Mouse (Mus musculus) testis, adult 2 months (tissue): ENCODE measurements around the gene Unc13a. TPM values are rescaled to one million over a fixed set of nuclear protein-coding genes. Genes with fewer than 3 reads are reported as not detected.

ENCODE experiments used
- H3K27ac ChIP-seq: fragments of 200-500 bp; 2 replicates; pipeline ENCODE4 v1.5.1; 2012; ENCODE audit warnings: low read depth, low read length; ENCODE audit not compliant: control insufficient read depth, insufficient read depth
- H3K27me3 ChIP-seq: fragments of 200-500 bp; 2 replicates; pipeline ENCODE4 v1.6.1; 2012; ENCODE audit warnings: mild to moderate bottlenecking, low read length, moderate library complexity; ENCODE audit not compliant: control insufficient read depth, insufficient read depth
- H3K36me3 ChIP-seq: fragments of 200-500 bp; 2 replicates; pipeline ENCODE4 v1.6.1; 2012; ENCODE audit warnings: mild to moderate bottlenecking, low read length; ENCODE audit not compliant: control insufficient read depth, insufficient read depth
- H3K4me1 ChIP-seq: fragments of 200-500 bp; 2 replicates; pipeline ENCODE4 v1.6.1; 2012; ENCODE audit warnings: low read length; ENCODE audit not compliant: control insufficient read depth, insufficient read depth
- H3K4me3 ChIP-seq: fragments of 200-500 bp; 2 replicates; pipeline ENCODE4 v1.5.1; 2012; ENCODE audit warnings: low read depth, mild to moderate bottlenecking, low read length, moderate library complexity, mixed read lengths; ENCODE audit not compliant: control insufficient read depth
- CTCF ChIP-seq: fragments of 200-500 bp; IDR thresholded peaks from 2 replicates; pipeline ENCODE4 v1.5.1; 2012; ENCODE audit warnings: low read depth, mild to moderate bottlenecking, inconsistent platforms, low read length, moderate library complexity; ENCODE audit not compliant: control insufficient read depth, insufficient read depth, insufficient replicate concordance
- POLR2A ChIP-seq: fragments of 200-500 bp; IDR thresholded peaks from 2 replicates; pipeline ENCODE4 v1.6.1; 2012; ENCODE audit warnings: low read depth, mild to moderate bottlenecking, inconsistent platforms, low read length, moderate library complexity; ENCODE audit not compliant: control insufficient read depth
- polyA plus RNA-seq: library from polyadenylated mRNA; depleted of rRNA; stranded (reverse); fragments of >200 nt; gene quantifications from 2 replicates; pipeline ENCODE4 v1.2.3, GENCODE M21; 2012

The Unc13a gene
- polyA plus RNA-seq, 1 experiment = 0.33 TPM

DNA sequence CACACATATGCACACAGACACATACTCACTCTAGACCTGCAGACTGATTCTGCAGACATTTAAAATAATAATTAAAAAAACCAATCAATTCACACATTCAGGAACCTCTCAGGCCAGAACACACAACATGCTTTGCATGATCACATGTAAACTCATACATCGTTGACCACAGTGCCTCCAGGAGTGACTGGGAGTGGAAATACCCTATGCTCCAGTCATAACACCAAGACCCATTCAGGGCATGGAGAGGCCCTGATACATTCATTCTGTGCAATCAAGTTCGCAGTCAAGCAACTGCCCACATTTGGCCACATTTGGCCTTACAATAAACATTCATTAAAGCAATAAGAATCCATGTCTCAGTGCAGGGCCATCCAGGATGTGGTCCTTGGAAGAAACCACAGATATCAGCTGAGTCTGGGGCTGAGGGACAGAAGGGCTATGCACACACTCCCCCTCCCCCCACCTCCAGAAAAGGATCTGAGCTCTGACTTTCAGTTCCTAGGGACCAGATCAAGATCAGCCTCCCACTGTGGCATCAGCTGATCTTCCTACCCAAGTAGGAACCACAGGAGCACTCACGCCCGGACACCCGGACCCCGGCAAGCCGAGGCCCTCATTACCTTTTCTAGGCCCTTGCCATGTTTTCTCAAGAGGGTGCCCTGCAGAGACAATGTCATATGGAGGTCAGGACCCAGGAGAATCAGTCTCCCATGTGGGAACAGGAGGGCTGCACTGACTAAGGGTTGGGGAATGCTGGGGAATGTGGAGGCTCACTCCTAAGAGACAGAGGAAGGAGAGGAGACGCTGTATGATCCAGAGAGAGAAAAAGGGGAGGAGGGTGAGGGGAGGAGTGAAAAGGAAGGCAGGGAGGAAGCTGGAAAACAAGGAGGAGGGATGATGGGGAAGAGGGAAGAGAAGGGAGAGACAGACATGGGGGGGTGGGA is 34.1 kb downstream of the Unc13a start:
- H3K4me3 ChIP-seq = no peak overlapping the region
- H3K27ac ChIP-seq = no peak overlapping the region
- H3K4me1 ChIP-seq = peaks cover 15% of the 10 kb centered on the region
- H3K27me3 ChIP-seq = no peaks in the 10 kb centered on the region
- no peak for TF ChIP-seq POLR2A
- no peak for TF ChIP-seq CTCF
- no peaks in the 10 kb centered on the region for H3K36me3 ChIP-seq

DNA sequence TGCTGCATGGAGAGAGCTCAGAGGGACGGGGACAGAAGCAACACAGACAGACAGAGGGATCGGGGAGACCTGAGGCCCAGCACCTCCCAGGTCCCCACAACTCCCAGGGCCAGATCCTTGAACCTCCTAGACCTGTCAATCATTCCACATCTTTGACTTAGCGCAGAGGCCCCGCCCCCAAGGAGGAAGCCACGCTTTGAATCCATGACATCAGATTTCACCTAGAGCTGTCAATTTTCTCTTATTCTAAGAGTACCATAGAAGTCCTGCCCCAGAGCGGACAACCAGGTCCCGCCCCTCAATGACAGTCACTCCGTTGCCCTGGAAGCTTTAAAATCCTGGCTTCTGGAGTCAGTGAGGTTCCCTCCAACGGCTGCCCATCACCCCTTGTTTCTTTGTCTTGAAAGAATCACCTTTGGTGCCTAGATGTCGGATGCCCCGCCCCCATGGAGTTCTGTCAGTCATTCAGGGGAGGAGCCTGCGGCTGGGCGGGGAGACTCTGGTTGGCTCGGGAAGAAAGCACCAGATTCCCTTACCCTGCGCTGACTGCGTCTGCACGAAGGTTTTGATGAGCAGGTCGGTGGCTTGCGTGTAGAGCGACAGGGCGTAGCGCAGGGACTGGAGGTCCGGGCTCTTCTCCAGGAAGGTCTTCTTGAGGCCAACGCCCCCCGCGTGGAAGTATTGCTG is 37.4 kb downstream of the Unc13a start:
- Histone ChIP-seq H3K27ac (no peak overlapping the region), H3K27me3 (no peaks in the 10 kb centered on the region)
- no peak for TF ChIP-seq CTCF
- TF ChIP-seq POLR2A = no peak

DNA sequence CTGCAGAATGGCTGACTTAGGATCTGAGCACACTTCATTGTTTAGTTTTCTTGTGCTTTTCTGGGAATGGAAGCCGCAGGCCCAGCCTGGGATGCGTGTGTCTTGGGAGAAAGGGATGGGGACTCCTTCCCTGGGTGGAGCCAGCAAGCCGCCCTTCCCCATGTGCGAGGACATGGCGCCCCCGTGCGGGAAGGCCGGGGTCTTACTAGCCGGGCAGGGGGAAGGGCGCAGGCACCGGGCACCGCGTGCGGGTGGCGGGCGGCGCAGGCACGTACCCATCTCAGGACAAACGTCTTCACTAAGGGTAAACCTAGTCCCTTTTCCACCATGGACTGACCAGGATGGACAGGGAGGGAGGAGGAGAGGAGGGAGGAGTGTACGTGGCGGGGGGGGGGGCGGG is 38.4 kb downstream of the Unc13a start:
- peaks cover 35% of the 10 kb centered on the region for H3K4me1 ChIP-seq
- no peaks in the 10 kb centered on the region for H3K36me3 ChIP-seq
- no peak overlapping the region for H3K4me3 ChIP-seq
- no peak overlapping the region for H3K27ac ChIP-seq
- H3K27me3 ChIP-seq = no peaks in the 10 kb centered on the region
- TF ChIP-seq CTCF (peak; percentile 37; the same call in 1 of the 2 replicates), POLR2A (no peak)

More for the DNA sequence above, 37.4 kb downstream of the Unc13a start:
- no peaks in the 10 kb centered on the region for H3K36me3 ChIP-seq
- H3K4me3 ChIP-seq = peak overlapping the region; percentile 3
- peaks cover 29% of the 10 kb centered on the region for H3K4me1 ChIP-seq

DNA sequence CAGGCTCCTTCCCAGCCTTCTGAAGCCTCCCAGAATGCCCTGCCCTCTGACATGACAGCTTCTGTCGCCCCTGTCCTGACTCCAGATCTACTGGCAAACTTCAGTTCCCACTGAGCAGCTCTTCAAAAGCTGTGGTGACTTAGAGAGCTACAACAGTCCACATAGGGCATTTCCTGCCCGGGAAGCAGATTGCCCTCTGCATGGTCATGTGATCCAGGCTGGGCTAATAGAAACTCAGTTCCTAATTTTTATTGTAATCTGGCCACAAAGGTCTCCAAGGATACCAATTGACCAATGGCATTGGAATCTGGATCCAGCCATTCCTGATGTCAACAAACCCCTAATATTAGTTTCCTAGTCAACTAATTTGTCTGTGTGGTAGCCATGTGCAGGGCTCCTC is 39.7 kb downstream of the Unc13a start:
- TF ChIP-seq CTCF (no peak), POLR2A (no peak)
- Histone ChIP-seq H3K4me3 (no peak overlapping the region), H3K27me3 (no peaks in the 10 kb centered on the region), H3K27ac (no peak overlapping the region), H3K36me3 (no peaks in the 10 kb centered on the region), H3K4me1 (peaks cover 38% of the 10 kb centered on the region)

DNA sequence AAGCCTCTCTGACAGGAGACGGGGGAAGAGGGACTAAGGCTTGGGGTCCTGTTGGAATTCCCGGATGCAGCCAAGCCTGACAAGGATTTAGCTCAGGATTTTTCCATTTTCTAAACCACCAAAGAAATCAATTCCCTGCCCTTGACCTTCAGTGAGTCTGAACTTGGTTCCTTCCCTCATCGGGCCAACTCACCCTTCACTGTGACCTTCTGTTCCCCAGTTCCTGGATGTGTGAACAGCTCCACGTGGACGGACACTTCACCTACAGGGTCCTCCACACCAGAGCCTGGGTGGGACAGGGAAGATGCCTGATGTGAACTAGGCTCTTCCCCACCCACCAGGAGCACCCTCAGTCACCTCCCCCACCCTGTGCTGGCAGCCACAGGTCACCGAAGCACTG is 40.8 kb downstream of the Unc13a start:
- Histone ChIP-seq H3K4me3 (no peak overlapping the region), H3K27me3 (no peaks in the 10 kb centered on the region), H3K27ac (no peak overlapping the region), H3K4me1 (peaks cover 38% of the 10 kb centered on the region), H3K36me3 (no peaks in the 10 kb centered on the region)
- TF ChIP-seq CTCF = no peak
- no peak for TF ChIP-seq POLR2A

DNA sequence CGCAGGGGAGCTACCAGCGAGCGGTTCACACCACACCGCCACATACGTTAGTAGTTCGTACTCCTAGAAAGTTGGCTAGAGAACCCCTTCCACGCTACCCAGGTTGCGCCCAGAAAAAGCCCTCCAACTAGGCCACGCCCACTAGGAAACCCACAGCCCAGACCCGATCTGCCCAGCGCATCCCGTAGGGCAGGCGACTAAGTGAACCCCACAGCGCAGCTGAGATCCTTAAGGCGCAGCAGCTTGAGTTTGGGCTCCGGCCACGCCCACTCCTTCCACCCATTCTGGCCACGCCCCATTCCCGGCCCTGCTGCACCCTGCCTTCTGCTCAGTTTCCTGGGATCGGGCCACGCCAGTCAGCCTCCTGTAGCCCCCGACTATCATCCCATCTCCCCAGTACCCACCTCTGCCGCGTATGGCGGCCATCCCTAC is 41.8 kb downstream of the Unc13a start:
- H3K27me3 ChIP-seq = no peaks in the 10 kb centered on the region
- H3K36me3 ChIP-seq = no peaks in the 10 kb centered on the region
- H3K27ac ChIP-seq = no peak overlapping the region; the same call in 1 of the 2 replicates
- TF ChIP-seq CTCF (no peak), POLR2A (no peak; the same call in 1 of the 2 replicates)
- peaks cover 38% of the 10 kb centered on the region for H3K4me1 ChIP-seq
- H3K4me3 ChIP-seq = peak overlapping the region; percentile 85

DNA sequence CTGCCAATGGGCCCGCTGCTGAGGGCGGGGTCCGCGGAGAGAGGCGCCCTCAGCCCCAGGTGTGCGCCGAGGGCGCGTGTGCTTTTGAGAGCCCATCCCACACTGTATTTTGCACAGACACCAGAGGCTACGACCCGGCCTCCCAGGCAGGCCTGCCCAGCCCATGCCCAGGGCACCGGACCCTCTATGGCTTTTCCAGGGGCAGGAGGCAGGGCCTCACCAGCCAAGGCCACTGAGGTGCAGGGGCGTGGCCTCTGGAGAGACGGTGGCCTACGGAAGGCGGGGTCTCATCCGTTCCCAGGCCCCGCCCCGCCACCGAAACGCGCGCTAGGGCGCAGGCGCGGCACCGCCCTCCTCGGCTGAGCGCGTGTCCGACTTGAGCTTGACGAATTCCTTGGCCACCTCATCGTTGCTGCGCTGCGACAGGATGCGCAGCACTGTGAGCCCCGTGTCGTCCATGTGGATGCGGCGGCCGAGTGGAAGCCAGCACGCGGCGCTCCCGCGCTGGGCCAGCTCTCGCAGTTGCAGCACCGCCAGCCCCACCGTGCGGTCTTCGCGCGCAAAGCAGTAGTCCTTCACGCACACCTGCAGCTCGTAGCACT is 42.4 kb downstream of the Unc13a start:
- Histone ChIP-seq H3K36me3 (no peaks in the 10 kb centered on the region), H3K4me3 (peak overlapping the region; percentile 85), H3K27ac (peak overlapping the region; percentile 69), H3K4me1 (peaks cover 34% of the 10 kb centered on the region), H3K27me3 (no peaks in the 10 kb centered on the region)
- TF ChIP-seq POLR2A (peak; percentile 72), CTCF (peak; percentile 22; the same call in 1 of the 2 replicates)
